Mouse (Mus musculus) liver, adult 2 months (tissue): ENCODE measurements around the gene Prelid3b.

Experiments
- CTCF ChIP-seq: fragments of 200-500 bp; IDR thresholded peaks from 2 replicates; pipeline ENCODE4 v1.5.1; 2011; ENCODE audit warnings: low read depth, low read length, control low read depth
- POLR2A ChIP-seq: fragments of 200-500 bp; IDR thresholded peaks from 2 replicates; pipeline ENCODE4 v1.6.1; 2011; ENCODE audit warnings: low read length, control low read depth; ENCODE audit not compliant: insufficient read depth; ENCODE audit errors: extremely low read depth

DNA sequence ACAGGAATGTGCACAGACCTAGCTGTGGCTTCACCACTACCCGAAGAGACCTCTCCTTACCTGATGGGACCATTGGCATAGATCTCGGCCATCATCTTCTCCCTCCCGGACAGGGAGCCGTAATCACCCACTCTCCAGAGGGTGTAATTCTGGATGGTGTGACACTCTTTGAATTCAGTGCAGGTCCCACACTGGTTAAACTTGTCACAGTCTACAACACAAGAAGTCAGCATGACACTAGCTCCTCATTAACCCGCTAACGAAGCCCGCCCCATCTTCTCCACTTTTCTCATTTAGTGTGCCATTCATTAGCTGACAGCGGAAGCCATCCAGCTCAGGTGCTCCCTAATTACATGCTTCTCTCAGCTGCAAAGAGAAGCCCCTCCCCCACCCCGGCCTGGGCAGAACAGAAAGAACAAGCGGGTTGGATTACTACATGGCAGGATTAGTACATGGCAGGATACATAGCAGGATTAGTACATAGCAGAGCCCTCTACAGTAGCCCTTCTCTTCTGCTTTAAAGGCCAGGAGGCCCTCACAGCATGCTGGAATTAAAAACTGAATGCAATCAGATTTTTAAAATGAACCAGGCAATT is 43.8 kb downstream of the Prelid3b start:
- TF ChIP-seq CTCF (no peak), POLR2A (no peak)
